Mouse (Mus musculus) megakaryocyte, embryonic 14.5 days (primary cell): ENCODE measurements around the gene Gria1. TPM values are rescaled to one million over a fixed set of nuclear protein-coding genes. Genes with fewer than 3 reads are reported as not detected.

Experiments
- H3K27me3 ChIP-seq: replicated peaks from 2 replicates; pipeline ENCODE3; 2012; ENCODE audit warnings: inconsistent platforms
- H3K36me3 ChIP-seq: replicated peaks from 2 replicates; pipeline ENCODE3; 2012; ENCODE audit warnings: low read length, inconsistent platforms, mixed read lengths
- H3K4me1 ChIP-seq: 2 replicates; pipeline ENCODE4 v1.6.1; 2012; ENCODE audit warnings: inconsistent platforms
- H3K4me3 ChIP-seq: replicated peaks from 2 replicates; pipeline ENCODE3; 2012; ENCODE audit warnings: moderate library complexity, mild to moderate bottlenecking, inconsistent platforms
- H3K9me3 ChIP-seq: 2 replicates; pipeline ENCODE4 v1.6.1; 2012; ENCODE audit warnings: inconsistent platforms
- FLI1 ChIP-seq: IDR thresholded peaks from 2 replicates; pipeline ENCODE4 v1.6.1; 2012; ENCODE audit warnings: low read length, inconsistent platforms, mixed read lengths
- GATA1 ChIP-seq: IDR thresholded peaks from 3 replicates; pipeline ENCODE4 v1.6.1; 2012; ENCODE audit warnings: mixed read lengths, low read length, inconsistent platforms, borderline replicate concordance
- polyA plus RNA-seq: library from polyadenylated mRNA; stranded (reverse); fragments of >175 nt; gene quantifications from 2 replicates; pipeline ENCODE4 v1.2.3, GENCODE M21; 2012; ENCODE audit warnings: low replicate concordance; ENCODE audit not compliant: insufficient read depth

Gene Gria1
- polyA plus RNA-seq, 1 experiment = not detected

DNA sequence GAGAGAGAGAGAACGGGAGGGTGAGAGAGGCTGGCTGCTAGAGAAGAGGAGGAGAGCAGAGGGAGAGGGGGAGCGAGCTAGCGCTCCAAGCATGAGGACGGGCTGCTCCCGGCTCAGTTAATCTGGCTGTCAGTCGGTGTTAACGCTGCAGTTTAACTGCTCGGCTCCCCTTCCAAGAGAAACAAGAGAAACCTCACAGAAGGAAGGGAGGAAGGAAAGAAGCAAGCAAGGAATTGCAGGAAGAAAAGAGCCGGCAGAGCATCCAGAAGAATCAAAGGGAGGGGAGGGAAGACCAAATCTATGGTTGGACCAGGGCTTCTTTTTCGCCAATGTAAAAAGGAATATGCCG lies 478 bp downstream of the Gria1 start:
- 0 out of 2 replicates have a peak, but pooled peaks cover 2% of the 10 kb centered on the region for H3K9me3 ChIP-seq
- H3K4me1 ChIP-seq = no peaks in the 10 kb centered on the region
- H3K27me3 ChIP-seq = peaks cover 4% of the 10 kb centered on the region
- no peak overlapping the region for H3K4me3 ChIP-seq
- no peaks in the 10 kb centered on the region for H3K36me3 ChIP-seq
- TF ChIP-seq GATA1 (no peak), FLI1 (no peak)

- no peak overlapping the region for H3K4me3 ChIP-seq
- peaks cover 4% of the 10 kb centered on the region for H3K27me3 ChIP-seq
- H3K9me3 ChIP-seq = 0 out of 2 replicates have a peak, but pooled peaks cover 4% of the 10 kb centered on the region
- TF ChIP-seq GATA1 (no peak), FLI1 (no peak)
- no peaks in the 10 kb centered on the region for H3K36me3 ChIP-seq
- no peaks in the 10 kb centered on the region for H3K4me1 ChIP-seq
Observed at GRCm38 (mm10) chr11:57012287-57012921, 1.2 kb downstream of the Gria1 start.

DNA sequence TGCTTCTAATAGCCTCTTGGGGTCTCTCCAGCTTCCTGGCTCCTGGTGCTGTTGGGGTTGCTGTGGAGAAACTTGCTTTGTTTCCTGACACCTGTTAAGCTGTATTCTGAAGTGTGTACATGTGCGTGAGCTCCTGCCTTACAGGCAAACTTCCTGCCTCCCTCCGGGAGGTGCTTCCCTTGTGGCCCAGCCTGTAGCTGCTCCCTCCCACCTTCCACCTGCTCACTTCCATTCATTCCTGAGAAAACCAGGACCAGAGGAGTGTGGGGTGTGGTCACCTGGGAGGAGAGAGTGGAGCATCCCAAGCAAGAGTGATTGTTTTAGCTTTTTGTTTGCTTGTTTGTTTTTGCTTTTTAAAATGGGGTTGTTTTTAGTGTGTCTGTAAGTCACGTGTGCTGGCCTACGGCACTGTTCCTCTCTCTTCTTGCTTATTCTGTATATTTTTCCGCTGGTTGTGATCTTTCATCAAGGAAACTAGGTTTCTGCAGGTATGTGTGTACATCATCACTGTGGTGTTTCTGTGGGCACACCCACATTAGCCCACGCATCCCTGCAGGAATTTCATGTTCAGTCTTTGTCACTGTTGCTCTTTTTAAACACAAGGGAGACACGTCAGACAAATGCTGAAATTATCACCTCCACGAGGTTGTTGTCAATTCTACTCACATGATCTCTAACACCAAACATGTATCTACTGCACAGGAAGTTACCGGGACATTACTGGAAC lies 2.4 kb downstream of the Gria1 start:
- TF ChIP-seq FLI1 (no peak), GATA1 (no peak)
- Histone ChIP-seq H3K9me3 (0 out of 2 replicates have a peak, but pooled peaks cover 4% of the 10 kb centered on the region), H3K36me3 (no peaks in the 10 kb centered on the region), H3K27me3 (peaks cover 4% of the 10 kb centered on the region), H3K4me1 (no peaks in the 10 kb centered on the region), H3K4me3 (no peak overlapping the region)

- no peak for TF ChIP-seq GATA1
- no peak for TF ChIP-seq FLI1
- Histone ChIP-seq H3K9me3 (0 out of 2 replicates have a peak, but pooled peaks cover 4% of the 10 kb centered on the region), H3K4me3 (no peak overlapping the region)
Observed at GRCm38 (mm10) chr11:57014396-57014795, 3.2 kb downstream of the Gria1 start.

GRCm38 (mm10) chr11:57018536-57018935 lies 7.3 kb downstream of the Gria1 start:
- peaks cover 13% of the 10 kb centered on the region for H3K9me3 ChIP-seq
- no peaks in the 10 kb centered on the region for H3K36me3 ChIP-seq
- no peaks in the 10 kb centered on the region for H3K4me1 ChIP-seq
- H3K27me3 ChIP-seq = no peaks in the 10 kb centered on the region
- TF ChIP-seq GATA1 = no peak
- no peak for TF ChIP-seq FLI1
- H3K4me3 ChIP-seq = no peak overlapping the region

More at GRCm38 (mm10) chr11:57014396-57014795, 3.2 kb downstream of the Gria1 start:
- H3K4me1 ChIP-seq = no peaks in the 10 kb centered on the region
- peaks cover 4% of the 10 kb centered on the region for H3K27me3 ChIP-seq
- no peaks in the 10 kb centered on the region for H3K36me3 ChIP-seq

GRCm38 (mm10) chr11:57022400-57022799 lies 11.2 kb downstream of the Gria1 start:
- Histone ChIP-seq H3K27me3 (no peaks in the 10 kb centered on the region), H3K36me3 (no peaks in the 10 kb centered on the region), H3K4me1 (no peaks in the 10 kb centered on the region), H3K9me3 (peaks cover 17% of the 10 kb centered on the region), H3K4me3 (no peak overlapping the region)
- no peak for TF ChIP-seq GATA1
- no peak for TF ChIP-seq FLI1

GRCm38 (mm10) chr11:57030448-57030847 lies 19.3 kb downstream of the Gria1 start:
- Histone ChIP-seq H3K27me3 (no peaks in the 10 kb centered on the region), H3K4me3 (no peak overlapping the region), H3K36me3 (no peaks in the 10 kb centered on the region), H3K9me3 (peaks cover 10% of the 10 kb centered on the region), H3K4me1 (no peaks in the 10 kb centered on the region)
- TF ChIP-seq GATA1 (no peak), FLI1 (no peak)

DNA sequence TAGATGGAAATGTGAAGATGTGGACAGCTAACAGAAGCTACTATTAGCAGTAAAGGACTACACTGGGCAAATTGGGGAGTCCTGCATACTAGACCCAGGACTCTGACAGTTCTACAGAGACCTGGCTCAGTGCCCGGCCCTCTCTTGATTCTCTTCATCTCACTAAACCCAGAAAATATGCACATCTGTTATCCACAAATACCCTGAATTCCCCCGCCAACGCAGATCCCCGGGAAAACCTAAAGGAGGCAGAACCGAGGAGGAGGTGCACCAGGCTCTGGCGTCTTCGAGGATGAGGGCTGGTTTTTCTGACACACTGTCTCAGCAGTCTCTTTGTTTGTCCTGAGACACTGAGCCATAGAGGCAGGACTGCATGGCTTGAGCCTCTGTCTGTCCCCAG lies 27.6 kb downstream of the Gria1 start:
- no peaks in the 10 kb centered on the region for H3K9me3 ChIP-seq
- no peaks in the 10 kb centered on the region for H3K36me3 ChIP-seq
- no peaks in the 10 kb centered on the region for H3K4me1 ChIP-seq
- TF ChIP-seq GATA1 = no peak
- no peak for TF ChIP-seq FLI1
- no peaks in the 10 kb centered on the region for H3K27me3 ChIP-seq
- H3K4me3 ChIP-seq = no peak overlapping the region

- TF ChIP-seq FLI1 = no peak
- TF ChIP-seq GATA1 = no peak
Observed at GRCm38 (mm10) chr11:57039306-57039705, 28.1 kb downstream of the Gria1 start.

DNA sequence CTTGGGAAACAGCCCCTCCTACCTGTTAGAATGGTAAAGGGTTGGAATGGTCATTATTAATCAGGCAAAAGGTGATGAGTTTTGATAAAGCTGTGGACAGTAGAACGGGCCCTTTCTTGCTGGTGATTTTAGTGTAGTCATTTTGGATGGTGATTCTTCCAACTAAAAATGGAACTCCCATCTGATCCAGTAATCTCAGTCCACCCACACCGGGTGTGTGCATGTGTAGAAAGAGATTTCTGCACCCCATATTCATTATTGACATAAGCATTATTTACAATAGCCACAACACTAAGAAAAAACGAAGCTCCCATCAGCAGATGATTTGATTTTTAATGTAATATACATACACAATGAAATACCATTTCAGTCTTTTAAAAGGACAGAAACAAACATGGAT lies 30.9 kb downstream of the Gria1 start:
- TF ChIP-seq FLI1 = no peak
- no peak for TF ChIP-seq GATA1
- no peak overlapping the region for H3K4me3 ChIP-seq
- H3K36me3 ChIP-seq = no peaks in the 10 kb centered on the region
- no peaks in the 10 kb centered on the region for H3K27me3 ChIP-seq
- no peaks in the 10 kb centered on the region for H3K4me1 ChIP-seq
- H3K9me3 ChIP-seq = no peaks in the 10 kb centered on the region

More at GRCm38 (mm10) chr11:57039306-57039705, 28.1 kb downstream of the Gria1 start:
- Histone ChIP-seq H3K4me3 (no peak overlapping the region), H3K36me3 (no peaks in the 10 kb centered on the region), H3K9me3 (no peaks in the 10 kb centered on the region), H3K4me1 (no peaks in the 10 kb centered on the region), H3K27me3 (no peaks in the 10 kb centered on the region)

GRCm38 (mm10) chr11:57044146-57044545 lies 33.0 kb downstream of the Gria1 start:
- no peaks in the 10 kb centered on the region for H3K36me3 ChIP-seq
- H3K4me3 ChIP-seq = no peak overlapping the region
- no peaks in the 10 kb centered on the region for H3K27me3 ChIP-seq
- H3K9me3 ChIP-seq = no peaks in the 10 kb centered on the region
- no peaks in the 10 kb centered on the region for H3K4me1 ChIP-seq
- TF ChIP-seq GATA1 = no peak
- TF ChIP-seq FLI1 = no peak
